ENCODE assay signal across 8 mouse cellular contexts in the genomic region with DNA sequence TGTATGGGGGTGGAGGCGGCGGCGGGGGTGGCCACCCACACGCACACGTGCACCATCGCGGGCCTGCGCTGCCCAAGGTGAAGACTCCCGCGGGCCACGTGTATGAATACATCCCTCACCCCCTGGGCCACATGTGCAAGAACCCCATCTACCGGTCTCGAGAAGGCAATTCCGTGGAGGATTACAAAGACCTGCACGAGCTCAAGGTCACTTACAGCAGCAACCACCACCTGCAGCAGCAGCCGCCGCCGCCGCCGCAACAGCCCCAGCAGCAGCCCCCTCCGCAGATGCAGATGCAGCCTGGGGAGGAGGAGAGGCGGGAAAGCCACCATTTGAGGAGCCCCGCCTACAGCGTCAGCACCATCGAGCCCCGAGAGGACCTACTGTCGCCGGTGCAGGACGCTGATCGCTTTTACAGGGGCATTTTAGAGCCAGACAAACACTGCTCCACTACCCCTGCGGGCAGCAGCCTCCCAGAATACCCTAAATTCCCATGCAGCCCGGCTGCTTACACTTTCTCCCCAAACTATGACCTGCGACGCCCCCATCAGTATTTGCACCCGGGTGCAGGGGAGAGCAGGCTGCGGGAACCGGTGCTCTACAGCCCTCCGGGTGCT. TPM values are rescaled to one million over a fixed set of nuclear protein-coding genes. Genes with fewer than 3 reads are reported as not detected.
DNase-seq lines count a peak whose midpoint lies in the region; ATAC-seq and TF ChIP-seq lines count a peak whose summit lies in the region.

No protein-coding gene starts in this region.

- no peak for TF ChIP-seq CTCF in testis, adult 2 months (IDR thresholded peaks at IDR 0.05; ENCODE audit: control insufficient read depth, insufficient read depth, insufficient replicate concordance, low read depth, low read length)

- no peak overlapping the region for H3K27ac ChIP-seq in testis, adult 2 months (ENCODE audit: control insufficient read depth, insufficient read depth, low read depth, low read length)
- 0 out of 2 replicates have a peak overlapping the region, but pooled peaks have one; percentile 17 for H3K27ac ChIP-seq in hindbrain, embryonic 14.5 days
- H3K27ac ChIP-seq in liver, embryonic 13.5 days, result no peak overlapping the region

- peak overlapping the region; percentile 33 for H3K4me3 ChIP-seq in testis, adult 2 months (ENCODE audit: control insufficient read depth, low read depth, low read length)
- peak overlapping the region; percentile 38 for H3K4me3 ChIP-seq in hindbrain, embryonic 14.5 days (replicated peaks; ENCODE audit: low read length)
- H3K4me3 ChIP-seq in liver, embryonic 13.5 days (replicated peaks), result peak overlapping the region; percentile 37

- peak overlapping the region; percentile 81 for H3K4me2 ChIP-seq in hindbrain, embryonic 14.5 days (replicated peaks)
- H3K4me2 ChIP-seq in liver, embryonic 13.5 days, result peak overlapping the region; percentile 55

- no peaks in the 10 kb centered on the region for H3K27me3 ChIP-seq in testis, adult 2 months (ENCODE audit: control insufficient read depth, insufficient read depth, low read length)
- H3K27me3 ChIP-seq in hindbrain, embryonic 14.5 days (ENCODE audit: control insufficient read depth, insufficient read depth, low read length), result 0 out of 2 replicates have a peak, but pooled peaks cover 5% of the 10 kb centered on the region
- H3K27me3 ChIP-seq in liver, embryonic 13.5 days, result peaks cover 60% of the 10 kb centered on the region

- no peaks in the 10 kb centered on the region for H3K36me3 ChIP-seq in testis, adult 2 months (ENCODE audit: control insufficient read depth, insufficient read depth, low read length)
- peaks cover 17% of the 10 kb centered on the region; the same call in 1 of the 2 replicates for H3K36me3 ChIP-seq in hindbrain, embryonic 14.5 days (replicated peaks; ENCODE audit: control insufficient read depth, insufficient read depth)
- H3K36me3 ChIP-seq in liver, embryonic 13.5 days, result no peaks in the 10 kb centered on the region

- H3K4me1 ChIP-seq in testis, adult 2 months (ENCODE audit: control insufficient read depth, insufficient read depth, low read length), result peaks cover 8% of the 10 kb centered on the region
- H3K4me1 ChIP-seq in hindbrain, embryonic 14.5 days (replicated peaks; ENCODE audit: control insufficient read depth, insufficient read depth, low read length), result peaks cover 27% of the 10 kb centered on the region
- 0 out of 2 replicates have a peak, but pooled peaks cover 5% of the 10 kb centered on the region for H3K4me1 ChIP-seq in liver, embryonic 13.5 days (replicated peaks)

- ATAC-seq in hindbrain, embryonic 14.5 days (ENCODE audit: low FRiP score), result peak; percentile 44; the same call in 1 of the 2 replicates
- no peak for ATAC-seq in liver, embryonic 13.5 days (ENCODE audit: low read depth)
- ATAC-seq in erythroblast, adult 5-6 weeks (replicated peaks; ENCODE audit: low FRiP score, poor library complexity, severe bottlenecking), result no peak

- H3K9ac ChIP-seq in hindbrain, embryonic 14.5 days, result peak overlapping the region; percentile 56
- H3K9ac ChIP-seq in liver, embryonic 13.5 days, result no peak overlapping the region

- no peak for DNase-seq in testis, postnatal 14 days (ENCODE audit: low spot score)
- DNase-seq in embryo, embryonic 9.5 days (ENCODE audit: extremely low spot score), result peak; percentile 74
- no peak for DNase-seq in hindbrain, embryonic 14.5 days (ENCODE audit: low spot score)
- no peak for DNase-seq in liver, embryonic 13.5 days
- DNase-seq in right cerebral cortex, postnatal 14 days, result peak; percentile 28
- DNase-seq in thymus, postnatal 36 days, result no peak

- H3K9me3 ChIP-seq in hindbrain, embryonic 14.5 days (ENCODE audit: control insufficient read depth, low read length), result no peaks in the 10 kb centered on the region
- H3K9me3 ChIP-seq in liver, embryonic 13.5 days (replicated peaks), result no peaks in the 10 kb centered on the region

- no peak for TF ChIP-seq POLR2A in testis, adult 2 months (IDR thresholded peaks at IDR 0.05; ENCODE audit: control insufficient read depth, low read depth, low read length)

- WGBS in hindbrain, embryonic 14.5 days, result 4% methylated on average over 38 of the region's 38 CpGs
- 2% methylated on average over 36 of the region's 38 CpGs for WGBS in liver, embryonic 13.5 days (ENCODE audit: insufficient replicate concordance)

RNA-seq across cellular contexts. Expression of gene Slitrk5, which starts 6.3 kb away (rescaled TPM):
- polyA plus RNA-seq in testis, adult 2 months (2012; rRNA removed), result 0.06 and 0.10 TPM in 2 replicates
- 32.5 and 41.0 TPM in 2 replicates for polyA plus RNA-seq in hindbrain, embryonic 14.5 days (2014; fragmentation: Nextera tagmentation; extraction: Ambion mirVana)
- polyA plus RNA-seq in liver, embryonic 13.5 days (2015; fragmentation: Nextera tagmentation; extraction: Ambion mirVana), result 0.05 TPM in 2 replicates
- not detected in 2 replicates for total RNA-seq in erythroblast, adult 5-6 weeks (2015; ENCODE audit: low replicate concordance)
- total RNA-seq in erythroblast, adult 5-6 weeks (2017; ENCODE audit: low replicate concordance), result not detected in 2 replicates

Comparison
In these comparisons a context has a peak if more than half of its experiments do, and no peak if none do; other contexts are left out.
1. DNase-seq: peak in embryo, embryonic 9.5 days (single experiment) and right cerebral cortex, postnatal 14 days (single experiment); none in testis, postnatal 14 days (single experiment), hindbrain, embryonic 14.5 days (single experiment), liver, embryonic 13.5 days (single experiment) and thymus, postnatal 36 days (0 of 2).
2. RNA of gene Slitrk5, which starts 6.3 kb away (polyA plus RNA-seq): 32.5 to 41.0 TPM in hindbrain, embryonic 14.5 days; 0.06 to 0.10 TPM in testis, adult 2 months and 0.05 TPM in liver, embryonic 13.5 days; every median in the first group is over 10 times any median in the second.
3. Peak in every context shown above with its lines, with median percentiles within 50 percentile points of each other: H3K4me3 ChIP-seq.